Mouse (Mus musculus) embryonic facial prominence, embryonic 11.5 days (tissue): ENCODE measurements around the gene Prdm5. TPM values are rescaled to one million over a fixed set of nuclear protein-coding genes. Genes with fewer than 3 reads are reported as not detected.
A peak's percentile ranks its signal among the peaks of the same experiment; 100 is the strongest.

Experiments used
- ATAC-seq: fragments of 200-750 bp; cut with Nextera tagmentation; replicated peaks from 2 replicates; pipeline ENCODE4 v1.8.0; 2017; ENCODE audit warnings: low read depth; ENCODE audit not compliant: insufficient number of reproducible peaks, low FRiP score, low TSS enrichment
- DNase-seq: peaks from one replicate; pipeline ENCODE4 v3.0.0-alpha.2; 2015; ENCODE audit warnings: low spot score
- H3K27ac ChIP-seq: fragments of 300-500 bp; sonication (generic); replicated peaks from 2 replicates; pipeline ENCODE4 v1.5.1; 2014; ENCODE audit warnings: mild to moderate bottlenecking, low read depth, low read length, control low read depth
- H3K27me3 ChIP-seq: fragments of 300-500 bp; sonication (generic); 2 replicates; pipeline ENCODE4 v1.6.1; 2014; ENCODE audit warnings: mild to moderate bottlenecking, low read length, moderate library complexity, mixed read lengths; ENCODE audit not compliant: control insufficient read depth, insufficient read depth
- H3K36me3 ChIP-seq: fragments of 300-500 bp; sonication (generic); replicated peaks from 2 replicates; pipeline ENCODE4 v1.6.1; 2014; ENCODE audit warnings: low read depth, mild to moderate bottlenecking, low read length, moderate library complexity, mixed read lengths; ENCODE audit not compliant: control insufficient read depth, insufficient read depth
- H3K4me1 ChIP-seq: fragments of 300-500 bp; sonication (generic); 2 replicates; pipeline ENCODE4 v1.6.1; 2014; ENCODE audit warnings: low read length, mixed read lengths; ENCODE audit not compliant: control insufficient read depth, insufficient read depth
- H3K4me2 ChIP-seq: fragments of 300-500 bp; sonication (generic); 2 replicates; pipeline ENCODE4 v1.6.1; 2014; ENCODE audit warnings: low read depth, mild to moderate bottlenecking, control low read depth, low read length, moderate library complexity
- H3K4me3 ChIP-seq: fragments of 300-500 bp; sonication (generic); 2 replicates; pipeline ENCODE4 v1.5.1; 2014; ENCODE audit warnings: low read depth, low read length, control low read depth
- H3K9ac ChIP-seq: fragments of 300-500 bp; sonication (generic); replicated peaks from 2 replicates; pipeline ENCODE4 v1.6.1; 2014; ENCODE audit warnings: mild to moderate bottlenecking, control low read depth, low read length
- H3K9me3 ChIP-seq: fragments of 300-500 bp; sonication (generic); replicated peaks from 2 replicates; pipeline ENCODE4 v1.6.1; 2016; ENCODE audit warnings: mild to moderate bottlenecking, low read length, inconsistent platforms, mixed read lengths; ENCODE audit not compliant: control insufficient read depth
- WGBS: fragments of 180-500 bp; shearing (Covaris S2); extraction: QIAGEN DNeasy Blood & Tissue Kit; methylation state at CpG from one replicate; pipeline ENCODE4 v1.1.7; 2014; 5-methylcytosine and 5-hydroxymethylcytosine counted together
- polyA plus RNA-seq: library from polyadenylated mRNA; unstranded; fragments of >200 nt; fragmentation: Nextera tagmentation; extraction: Ambion mirVana; gene quantifications from 2 replicates; pipeline ENCODE4 v1.2.1, GENCODE M21; 2014

Gene Prdm5
- polyA plus RNA-seq, 1 experiment from 2014 or later, result 17.2 TPM

DNA sequence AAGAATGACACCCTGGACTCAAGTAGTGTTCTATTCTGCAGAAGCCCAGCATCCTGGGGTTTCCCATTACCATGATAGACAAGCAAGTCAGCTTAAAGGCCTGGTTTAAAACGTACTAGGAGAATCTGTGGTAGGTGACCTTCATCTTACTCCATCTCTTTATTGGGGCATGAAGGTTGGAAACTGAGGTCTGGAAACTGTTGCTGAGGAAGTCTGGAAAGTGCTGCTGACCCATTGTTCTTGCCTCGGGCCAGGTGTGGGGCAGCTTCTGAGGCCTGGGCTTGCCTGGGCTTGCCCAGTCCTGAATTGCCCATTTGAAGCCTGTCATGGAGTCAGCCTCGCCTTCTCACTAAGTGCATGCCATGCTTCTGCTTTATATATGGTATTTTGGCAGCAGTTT, 17.8 kb downstream of the Prdm5 start:
- no peak overlapping the region for H3K4me2 ChIP-seq
- DNase-seq (no peak), ATAC-seq (no peak)
- no peak overlapping the region for H3K9ac ChIP-seq
- 78% methylated on average over 3 of the region's 3 CpGs for WGBS
- H3K27ac ChIP-seq, result no peak overlapping the region
- H3K4me1 ChIP-seq, result no peaks in the 10 kb centered on the region
- H3K9me3 ChIP-seq, result no peaks in the 10 kb centered on the region
- H3K4me3 ChIP-seq, result no peak overlapping the region
- no peaks in the 10 kb centered on the region for H3K27me3 ChIP-seq
- H3K36me3 ChIP-seq, result no peaks in the 10 kb centered on the region

DNA sequence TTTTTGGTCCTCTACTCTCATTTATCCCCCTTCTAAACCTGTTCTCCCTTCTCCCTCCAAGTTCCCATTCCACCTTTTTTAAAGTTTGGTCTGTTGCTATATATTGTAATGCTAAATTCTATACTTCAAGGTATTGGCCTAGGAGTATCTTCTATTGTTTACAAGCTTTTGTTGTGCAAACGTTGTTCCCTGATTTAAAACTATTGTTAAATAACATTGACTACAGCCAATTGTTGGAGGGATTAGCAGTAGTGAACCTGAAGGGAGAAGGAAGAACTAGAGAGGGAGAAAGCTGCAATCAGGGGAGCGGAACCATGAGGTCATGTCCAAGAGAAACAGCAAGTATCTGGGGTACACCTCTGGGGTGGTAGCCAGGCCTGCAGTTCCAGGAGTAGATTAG, 18.5 kb downstream of the Prdm5 start:
- H3K4me1 ChIP-seq, result no peaks in the 10 kb centered on the region
- ATAC-seq (no peak), DNase-seq (no peak)
- H3K9ac ChIP-seq, result no peak overlapping the region
- H3K27ac ChIP-seq, result no peak overlapping the region
- no peak overlapping the region for H3K4me3 ChIP-seq
- no peaks in the 10 kb centered on the region for H3K27me3 ChIP-seq
- H3K9me3 ChIP-seq, result no peaks in the 10 kb centered on the region
- WGBS, result 76% methylated on average over 2 of the region's 2 CpGs
- H3K36me3 ChIP-seq, result no peaks in the 10 kb centered on the region
- no peak overlapping the region for H3K4me2 ChIP-seq

DNA sequence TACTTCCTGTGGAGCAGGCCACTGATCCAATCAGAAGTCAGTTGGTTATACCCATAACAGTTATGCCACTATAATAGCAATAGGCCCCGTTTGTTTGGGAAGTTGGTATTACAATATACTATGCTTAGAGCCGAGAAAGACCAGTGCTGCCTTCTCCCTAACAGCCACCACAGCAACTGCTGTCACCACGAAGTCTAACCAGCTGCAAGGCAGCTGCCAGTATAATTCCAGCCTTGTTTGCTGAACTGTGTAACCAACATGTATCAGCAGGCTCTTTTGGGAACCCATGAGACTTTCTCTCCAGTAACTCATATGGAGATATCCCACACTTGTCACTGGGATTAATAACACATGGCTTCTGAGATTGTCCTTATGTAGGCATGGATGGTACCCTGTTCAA, 19.6 kb downstream of the Prdm5 start:
- no peak for DNase-seq
- Histone ChIP-seq H3K27ac (no peak overlapping the region), H3K36me3 (no peaks in the 10 kb centered on the region), H3K27me3 (no peaks in the 10 kb centered on the region), H3K4me2 (no peak overlapping the region), H3K9ac (no peak overlapping the region), H3K4me1 (no peaks in the 10 kb centered on the region), H3K9me3 (no peaks in the 10 kb centered on the region), H3K4me3 (no peak overlapping the region)
- ATAC-seq, result no peak
- 87% methylated on average over 3 of the region's 3 CpGs for WGBS

DNA sequence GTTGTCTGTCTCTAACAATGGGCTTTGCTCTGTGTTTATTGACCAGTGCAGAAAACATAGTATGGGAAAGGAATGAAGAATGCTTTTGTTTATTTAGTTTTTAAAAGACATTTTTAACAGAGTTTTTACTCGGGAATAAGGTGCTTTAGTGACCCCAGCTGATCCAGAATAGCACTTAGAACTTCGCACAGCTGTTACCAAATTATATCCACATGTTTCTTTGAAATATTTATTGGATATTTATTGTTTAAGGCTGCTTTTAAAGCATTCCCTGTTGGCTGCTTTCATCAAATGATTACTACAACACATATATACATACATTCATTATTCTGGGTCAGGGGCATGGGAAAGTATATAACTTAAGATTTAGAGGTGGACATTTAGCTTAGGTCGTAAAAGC, 32.9 kb downstream of the Prdm5 start:
- H3K4me2 ChIP-seq, result no peak overlapping the region
- 48% methylated on average over 3 of the region's 3 CpGs for WGBS
- no peak overlapping the region for H3K9ac ChIP-seq
- H3K4me1 ChIP-seq, result no peaks in the 10 kb centered on the region
- ATAC-seq (no peak), DNase-seq (peak; percentile 25)
- no peak overlapping the region for H3K27ac ChIP-seq
- no peak overlapping the region for H3K4me3 ChIP-seq
- H3K27me3 ChIP-seq, result no peaks in the 10 kb centered on the region
- H3K9me3 ChIP-seq, result no peaks in the 10 kb centered on the region
- H3K36me3 ChIP-seq, result no peaks in the 10 kb centered on the region

DNA sequence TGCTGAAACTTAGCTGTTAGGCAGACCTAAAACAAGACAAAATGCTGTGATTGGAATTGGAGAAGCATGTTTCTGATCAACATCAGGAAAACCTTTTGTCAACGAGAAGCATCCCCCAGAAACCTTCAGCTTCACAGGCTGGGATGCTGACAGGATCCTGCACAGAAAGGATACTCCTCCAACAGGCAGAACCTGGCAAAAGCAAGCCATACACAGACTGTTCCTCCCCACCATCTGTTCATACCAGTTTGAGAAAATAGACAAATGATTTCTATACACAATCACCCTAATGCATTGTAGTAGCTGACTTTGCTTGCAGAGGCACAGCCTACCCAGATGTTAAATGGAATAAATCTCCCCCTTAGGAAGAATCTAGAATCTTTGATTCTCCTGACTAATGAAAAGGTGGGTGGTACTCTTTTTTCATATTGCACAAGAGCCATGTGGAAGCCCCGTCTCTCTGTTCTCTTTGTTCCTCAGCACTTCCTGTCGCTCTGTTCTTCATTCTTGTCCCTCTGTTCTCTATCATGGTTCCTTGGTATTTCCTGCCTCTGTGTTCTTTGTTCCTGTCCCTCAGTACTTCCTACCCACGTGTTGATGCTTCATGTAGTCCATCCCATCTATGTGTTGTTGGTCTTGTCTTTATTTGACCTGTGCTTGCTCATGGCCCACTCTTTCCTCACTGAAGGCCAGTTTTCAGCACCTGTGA, 39.4 kb downstream of the Prdm5 start:
- H3K4me2 ChIP-seq, result no peak overlapping the region
- H3K9me3 ChIP-seq, result no peaks in the 10 kb centered on the region
- H3K9ac ChIP-seq, result no peak overlapping the region
- H3K27me3 ChIP-seq, result no peaks in the 10 kb centered on the region
- DNase-seq (no peak), ATAC-seq (no peak)
- no peak overlapping the region for H3K27ac ChIP-seq
- 79% methylated on average over 4 of the region's 4 CpGs for WGBS
- H3K36me3 ChIP-seq, result no peaks in the 10 kb centered on the region
- H3K4me3 ChIP-seq, result no peak overlapping the region
- H3K4me1 ChIP-seq, result no peaks in the 10 kb centered on the region

DNA sequence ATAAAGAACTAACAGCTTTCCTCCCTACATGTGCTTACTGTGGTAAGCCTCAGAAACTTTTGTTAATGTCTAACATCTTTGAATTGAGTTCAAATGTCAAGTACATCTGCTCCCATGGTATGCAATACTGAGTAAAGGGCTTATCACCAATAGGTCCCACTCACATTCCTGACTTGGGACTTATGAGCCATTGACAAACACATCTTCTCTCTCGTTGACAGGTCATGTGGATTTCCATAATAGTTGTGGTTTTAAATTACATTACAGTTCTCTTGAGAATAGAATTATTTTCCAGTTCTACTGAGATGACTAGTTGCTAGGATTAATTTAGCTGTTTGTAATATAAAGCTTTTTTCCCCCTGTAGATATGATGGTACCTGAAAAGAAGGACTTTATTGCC, 49.9 kb downstream of the Prdm5 start:
- Histone ChIP-seq H3K4me3 (no peak overlapping the region), H3K9ac (no peak overlapping the region), H3K4me1 (no peaks in the 10 kb centered on the region), H3K36me3 (no peaks in the 10 kb centered on the region), H3K9me3 (no peaks in the 10 kb centered on the region), H3K4me2 (no peak overlapping the region), H3K27ac (no peak overlapping the region), H3K27me3 (no peaks in the 10 kb centered on the region)
- DNase-seq, result no peak
- 56% methylated on average over 1 of the region's 1 CpGs for WGBS
- ATAC-seq, result no peak

DNA sequence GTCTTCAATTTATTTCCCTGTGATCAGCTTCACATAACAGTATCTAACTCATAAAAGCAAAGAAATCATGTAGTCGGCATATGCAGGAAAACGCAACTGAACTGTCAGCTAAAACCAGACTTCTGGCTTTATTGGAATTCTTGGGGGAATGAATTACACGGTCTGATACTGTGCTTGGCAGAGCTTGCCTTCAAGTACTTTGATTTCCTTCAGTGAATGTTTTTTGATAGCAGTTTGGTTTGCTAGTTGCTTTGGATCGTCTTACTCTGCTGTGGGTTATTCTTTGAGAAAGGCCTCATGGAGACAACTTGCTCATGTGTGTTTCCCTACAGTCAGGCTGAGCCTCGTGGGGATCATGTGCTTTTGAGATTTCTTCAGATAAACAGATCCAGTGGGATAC, 52.7 kb downstream of the Prdm5 start:
- no peaks in the 10 kb centered on the region for H3K9me3 ChIP-seq
- ATAC-seq, result no peak
- no peaks in the 10 kb centered on the region for H3K36me3 ChIP-seq
- no peaks in the 10 kb centered on the region for H3K27me3 ChIP-seq
- H3K27ac ChIP-seq, result no peak overlapping the region
- no peaks in the 10 kb centered on the region for H3K4me1 ChIP-seq
- WGBS, result 88% methylated on average over 5 of the region's 5 CpGs
- H3K4me3 ChIP-seq, result no peak overlapping the region
- DNase-seq, result no peak
- H3K4me2 ChIP-seq, result no peak overlapping the region
- no peak overlapping the region for H3K9ac ChIP-seq

DNA sequence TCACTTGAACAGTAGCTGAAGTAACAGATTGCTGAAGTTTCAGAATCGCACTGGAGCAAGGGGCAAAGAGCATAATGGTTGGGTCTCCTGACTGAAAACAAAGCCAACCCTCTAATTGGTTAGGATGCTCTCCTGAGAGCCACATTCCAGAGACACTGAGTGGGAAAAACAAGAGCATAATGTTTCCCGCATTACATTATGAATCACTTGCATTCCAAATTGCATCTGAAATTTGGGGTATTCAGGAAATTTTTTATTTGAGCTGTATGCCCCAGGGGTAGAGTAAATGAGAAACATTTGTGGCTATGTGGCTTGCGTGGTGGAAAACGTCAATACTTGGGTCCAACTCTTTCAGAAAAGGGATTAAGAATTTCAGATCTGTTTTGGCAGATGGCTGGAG, 55.2 kb downstream of the Prdm5 start:
- DNase-seq (no peak), ATAC-seq (no peak)
- no peaks in the 10 kb centered on the region for H3K27me3 ChIP-seq
- H3K27ac ChIP-seq, result no peak overlapping the region
- H3K36me3 ChIP-seq, result no peaks in the 10 kb centered on the region
- H3K4me2 ChIP-seq, result no peak overlapping the region
- 66% methylated on average over 4 of the region's 4 CpGs for WGBS
- H3K9ac ChIP-seq, result no peak overlapping the region
- H3K4me1 ChIP-seq, result no peaks in the 10 kb centered on the region
- H3K9me3 ChIP-seq, result no peaks in the 10 kb centered on the region
- H3K4me3 ChIP-seq, result no peak overlapping the region
